Mouse (Mus musculus) thymus, adult 2 months (tissue): ENCODE data around the gene Crb3. TPM values are rescaled to one million over a fixed set of nuclear protein-coding genes. Genes with fewer than 3 reads are reported as not detected.

ENCODE experiments used
- DNase-seq: peaks from one replicate; pipeline ENCODE4 v3.0.0; 2021
- H3K27ac ChIP-seq: fragments of 200-500 bp; 2 replicates; pipeline ENCODE4 v1.5.1; 2012; ENCODE audit warnings: low read length, control low read depth; ENCODE audit not compliant: control insufficient read depth, insufficient read depth
- H3K27me3 ChIP-seq: fragments of 200-500 bp; 2 replicates; pipeline ENCODE4 v1.6.1; 2012; ENCODE audit warnings: mild to moderate bottlenecking, low read length, moderate library complexity, mixed read lengths; ENCODE audit not compliant: control insufficient read depth, insufficient read depth
- H3K36me3 ChIP-seq: fragments of 200-500 bp; 2 replicates; pipeline ENCODE4 v1.6.1; 2012; ENCODE audit warnings: mild to moderate bottlenecking, low read length, moderate library complexity; ENCODE audit not compliant: control insufficient read depth, insufficient read depth
- H3K4me1 ChIP-seq: fragments of 200-500 bp; replicated peaks from 2 replicates; pipeline ENCODE4 v1.6.1; 2012; ENCODE audit warnings: low read length; ENCODE audit not compliant: control insufficient read depth, insufficient read depth
- H3K4me3 ChIP-seq: fragments of 200-500 bp; 2 replicates; pipeline ENCODE4 v1.5.1; 2012; ENCODE audit warnings: mild to moderate bottlenecking, low read length, control low read depth, moderate library complexity; ENCODE audit not compliant: control insufficient read depth, insufficient read depth
- CTCF ChIP-seq: fragments of 200-500 bp; IDR thresholded peaks from 2 replicates; pipeline ENCODE4 v1.5.1; 2012; ENCODE audit warnings: mild to moderate bottlenecking, control low read depth, low read length, moderate library complexity, borderline replicate concordance; ENCODE audit not compliant: control insufficient read depth, poor library complexity, insufficient read depth; ENCODE audit errors: extremely low read depth
- POLR2A ChIP-seq: fragments of 200-500 bp; IDR thresholded peaks from 2 replicates; pipeline ENCODE4 v1.6.1; 2012; ENCODE audit warnings: mild to moderate bottlenecking, low read length, control low read depth, moderate library complexity; ENCODE audit not compliant: control insufficient read depth, poor library complexity, insufficient read depth; ENCODE audit errors: extremely low read depth
- WGBS: fragments of 180-500 bp; shearing (Covaris S2); methylation state at CpG from one replicate; pipeline ENCODE4 v1.1.7; 2018; 5-methylcytosine and 5-hydroxymethylcytosine counted together
- polyA plus RNA-seq: library from polyadenylated mRNA; depleted of rRNA; stranded (reverse); fragments of >200 nt; gene quantifications from 2 replicates; pipeline ENCODE4 v1.2.3, GENCODE M21; 2012

The Crb3 gene
- polyA plus RNA-seq, 1 experiment, result 5.9 TPM

DNA sequence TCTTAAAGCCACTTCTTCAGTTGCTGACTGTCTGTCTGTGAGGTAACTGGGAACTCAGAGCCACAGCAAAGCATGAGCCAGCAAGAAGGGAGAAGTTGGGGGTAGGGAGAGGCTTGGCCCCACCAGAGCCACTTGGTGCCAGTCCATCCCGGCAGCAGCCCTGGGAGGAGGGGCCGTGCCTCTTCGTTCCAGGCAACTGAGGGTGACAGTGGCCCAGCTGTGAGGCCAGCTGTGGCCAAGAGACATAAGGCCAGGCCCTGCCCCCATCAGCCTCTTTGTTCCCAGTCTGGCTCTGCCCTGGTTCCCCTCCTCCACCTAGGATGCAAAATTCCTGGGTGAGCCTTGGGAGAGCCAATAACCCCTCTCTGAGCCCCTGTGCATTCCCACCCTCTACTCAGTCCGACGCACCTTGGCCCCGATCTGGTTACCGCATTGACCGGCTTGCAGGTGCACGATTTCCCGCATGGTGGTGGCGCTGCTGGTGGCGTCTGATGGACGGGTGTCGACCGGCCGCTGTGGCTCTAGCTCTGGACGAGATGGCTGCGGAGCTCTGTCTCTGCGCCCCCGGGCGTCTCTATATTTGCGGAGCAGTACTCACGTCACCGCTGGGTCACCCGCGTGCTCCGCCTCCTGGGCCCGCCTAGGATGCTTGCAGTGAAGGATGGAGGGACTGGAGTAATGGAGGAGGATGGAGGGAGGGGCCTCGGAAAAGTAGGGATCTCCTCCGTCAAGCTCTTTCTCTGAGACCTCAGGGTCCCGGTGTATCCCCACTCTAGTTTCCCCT, 28.3 kb downstream of the Crb3 start, which contains the start of gene Tubb4a:
TSS of gene Tubb4a (minus strand) at position 734 of the 784 bp plus-strand sequence.
- no peak for TF ChIP-seq POLR2A
- H3K4me3 ChIP-seq, result no peak within 1 kb of the TSS
- DNase-seq, result no peak
- no peak within 1 kb of the TSS for H3K27ac ChIP-seq
- no peaks in the 10 kb centered on the region for H3K36me3 ChIP-seq
- 49% methylated on average over 31 of the region's 31 CpGs for WGBS
- 0 out of 2 replicates have a peak, but pooled peaks cover 3% of the 10 kb centered on the region for H3K4me1 ChIP-seq
- H3K27me3 ChIP-seq, result no peaks in the 10 kb centered on the region

DNA sequence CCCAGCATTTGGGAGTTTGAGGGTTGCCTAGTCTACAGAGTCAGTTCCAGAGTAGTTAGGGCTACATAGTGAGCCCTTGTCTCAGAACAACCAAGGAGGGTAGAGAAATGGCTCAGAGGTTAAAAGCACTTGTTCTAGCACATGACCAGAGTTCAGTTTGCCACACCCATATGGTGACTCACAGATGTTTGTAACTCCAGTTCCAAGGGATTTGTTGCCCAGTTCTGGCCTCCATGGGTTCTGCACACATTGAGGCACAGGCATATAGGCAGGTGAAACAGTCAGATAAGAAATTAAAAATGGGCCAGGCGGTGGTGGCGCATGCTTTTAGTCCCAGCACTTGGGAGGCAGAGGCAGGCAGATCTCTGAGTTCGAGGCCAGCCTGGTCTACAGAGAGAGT, 35.3 kb downstream of the Crb3 start:
- no peak for DNase-seq
- Histone ChIP-seq H3K4me1 (peaks cover 6% of the 10 kb centered on the region), H3K4me3 (no peak overlapping the region), H3K36me3 (no peaks in the 10 kb centered on the region), H3K27ac (no peak overlapping the region), H3K27me3 (no peaks in the 10 kb centered on the region)
- TF ChIP-seq CTCF (no peak), POLR2A (no peak)
- WGBS, result 98% methylated on average over 3 of the region's 3 CpGs

DNA sequence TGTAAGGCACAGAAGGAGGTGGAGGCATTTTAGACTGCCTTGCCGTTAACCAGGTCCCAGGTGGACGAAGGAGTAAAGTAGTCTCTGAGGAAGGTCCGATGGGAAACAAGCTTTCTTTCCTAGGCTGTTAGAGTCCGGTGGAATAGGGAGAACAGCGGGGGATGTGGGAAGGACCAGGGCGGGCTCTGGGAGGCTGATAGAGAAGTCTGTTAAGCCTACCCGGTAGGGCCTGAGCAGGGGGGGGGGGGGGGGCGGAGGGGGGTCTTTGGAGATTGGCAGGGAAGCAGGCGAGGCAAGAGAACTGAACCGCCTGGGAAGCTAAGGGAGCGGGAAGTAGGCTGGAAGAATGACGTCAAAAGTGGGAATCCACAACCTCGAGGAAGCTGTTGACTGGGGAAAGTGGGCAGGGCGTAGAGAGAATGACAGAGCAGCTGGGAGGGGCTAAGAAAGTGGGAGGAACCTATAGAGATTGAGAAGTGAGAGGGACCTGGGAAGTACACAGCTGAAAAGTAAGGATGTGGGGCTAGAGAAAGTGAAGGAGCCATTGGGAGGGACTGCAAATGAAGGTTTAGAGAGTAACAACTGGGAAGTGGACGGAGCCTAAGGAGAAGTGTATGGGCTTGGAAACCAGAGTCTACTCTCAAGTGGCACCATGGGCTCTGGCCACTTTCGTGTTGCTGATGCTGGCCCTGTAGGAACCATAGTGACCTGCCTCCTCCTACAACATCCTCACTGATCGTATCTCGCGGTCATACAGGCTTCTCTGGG, 37.1 kb downstream of the Crb3 start:
- peak; percentile 44 for DNase-seq
- Histone ChIP-seq H3K27me3 (no peaks in the 10 kb centered on the region), H3K27ac (no peak overlapping the region), H3K4me3 (peak overlapping the region; percentile 17; the same call in 1 of the 2 replicates), H3K4me1 (peaks cover 6% of the 10 kb centered on the region), H3K36me3 (no peaks in the 10 kb centered on the region)
- 21% methylated on average over 18 of the region's 19 CpGs for WGBS
- TF ChIP-seq CTCF, result no peak
- TF ChIP-seq POLR2A, result no peak

DNA sequence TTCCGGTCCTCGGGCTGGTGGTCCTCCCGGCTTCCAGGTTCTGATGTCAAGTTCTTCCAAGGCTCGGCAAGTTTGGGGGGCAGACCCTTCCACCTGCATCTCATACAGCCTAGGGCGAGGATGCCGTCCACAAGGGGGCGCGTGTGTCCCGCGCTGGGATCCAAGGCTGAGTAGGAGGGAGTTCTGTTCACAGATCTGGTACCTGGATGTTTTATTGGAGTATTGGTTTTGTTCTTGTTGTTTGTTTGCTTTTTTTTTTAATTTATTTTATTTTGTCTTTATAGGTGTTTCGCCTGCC, 37.7 kb downstream of the Crb3 start:
- H3K4me1 ChIP-seq, result peaks cover 6% of the 10 kb centered on the region
- TF ChIP-seq POLR2A, result no peak
- TF ChIP-seq CTCF, result peak; percentile 98
- peak; percentile 91 for DNase-seq
- no peaks in the 10 kb centered on the region for H3K27me3 ChIP-seq
- H3K36me3 ChIP-seq, result no peaks in the 10 kb centered on the region
- no peak overlapping the region for H3K27ac ChIP-seq
- under 1% methylated on average over 11 of the region's 11 CpGs for WGBS
- H3K4me3 ChIP-seq, result peak overlapping the region; percentile 17; the same call in 1 of the 2 replicates

DNA sequence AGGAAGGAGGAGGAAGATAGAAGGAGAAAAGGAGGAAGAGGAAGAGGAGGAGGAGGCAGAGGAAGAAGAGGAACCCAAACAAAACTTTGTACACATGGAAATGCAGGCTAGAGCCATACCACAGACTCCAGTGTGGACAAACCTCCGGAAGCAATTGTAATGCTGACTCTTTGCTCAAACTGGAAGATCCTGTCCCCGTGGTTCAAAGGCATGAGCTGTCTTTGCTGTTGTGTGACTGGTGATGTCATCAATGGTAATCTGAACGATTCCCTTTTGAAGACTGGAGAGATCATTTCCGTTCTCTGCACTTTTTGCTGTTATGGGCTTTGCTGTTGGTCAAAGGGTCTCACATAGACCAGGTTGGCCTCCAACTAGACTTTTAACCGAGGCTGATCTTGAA, 39.4 kb downstream of the Crb3 start:
- WGBS, result 80% methylated on average over 5 of the region's 5 CpGs
- TF ChIP-seq POLR2A, result no peak
- TF ChIP-seq CTCF, result no peak
- Histone ChIP-seq H3K36me3 (no peaks in the 10 kb centered on the region), H3K27me3 (no peaks in the 10 kb centered on the region), H3K4me1 (peaks cover 6% of the 10 kb centered on the region), H3K27ac (no peak overlapping the region), H3K4me3 (no peak overlapping the region)
- no peak for DNase-seq

DNA sequence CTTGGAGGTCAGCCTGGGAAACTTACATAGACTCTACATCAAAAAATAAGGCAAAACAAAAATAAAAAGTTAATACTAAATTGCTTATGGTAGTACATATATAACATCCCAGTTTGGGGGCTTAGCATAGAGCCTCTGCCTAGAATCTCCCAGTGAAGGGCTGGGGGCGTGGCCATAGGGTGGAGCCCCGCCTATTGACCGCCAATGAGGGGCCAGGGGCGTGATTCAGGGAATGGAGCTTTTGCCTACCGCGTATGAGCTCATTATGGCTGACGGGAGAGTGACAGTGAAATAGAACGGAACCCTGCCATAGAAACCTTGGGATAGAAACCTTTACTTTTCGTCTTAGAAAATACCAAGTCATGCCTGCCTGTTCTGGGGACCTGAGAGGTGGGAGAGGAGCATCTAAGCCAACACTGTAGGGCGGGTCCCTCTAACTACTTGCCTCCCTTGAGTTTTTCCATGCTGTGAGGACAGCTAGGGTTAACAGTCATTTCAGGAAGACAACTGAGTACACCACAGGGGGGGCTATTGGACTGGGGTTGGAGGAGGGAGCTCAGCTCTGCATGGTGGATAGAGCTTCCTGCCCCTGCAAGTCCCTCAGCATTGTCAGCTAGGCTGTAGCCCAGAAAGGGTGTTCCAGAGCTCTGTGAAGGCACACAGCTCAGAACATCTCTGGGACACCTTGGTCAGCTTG, 40.9 kb downstream of the Crb3 start:
- TF ChIP-seq POLR2A, result no peak
- TF ChIP-seq CTCF, result no peak
- H3K4me1 ChIP-seq, result peaks cover 17% of the 10 kb centered on the region

More for the DNA sequence above, 40.9 kb downstream of the Crb3 start:
- no peak overlapping the region for H3K27ac ChIP-seq
- no peak for DNase-seq
- no peak overlapping the region for H3K4me3 ChIP-seq
- 61% methylated on average over 10 of the region's 10 CpGs for WGBS
- H3K27me3 ChIP-seq, result no peaks in the 10 kb centered on the region
- H3K36me3 ChIP-seq, result no peaks in the 10 kb centered on the region
